26 mouse cellular contexts compared by ENCODE assay signal in the genomic region with DNA sequence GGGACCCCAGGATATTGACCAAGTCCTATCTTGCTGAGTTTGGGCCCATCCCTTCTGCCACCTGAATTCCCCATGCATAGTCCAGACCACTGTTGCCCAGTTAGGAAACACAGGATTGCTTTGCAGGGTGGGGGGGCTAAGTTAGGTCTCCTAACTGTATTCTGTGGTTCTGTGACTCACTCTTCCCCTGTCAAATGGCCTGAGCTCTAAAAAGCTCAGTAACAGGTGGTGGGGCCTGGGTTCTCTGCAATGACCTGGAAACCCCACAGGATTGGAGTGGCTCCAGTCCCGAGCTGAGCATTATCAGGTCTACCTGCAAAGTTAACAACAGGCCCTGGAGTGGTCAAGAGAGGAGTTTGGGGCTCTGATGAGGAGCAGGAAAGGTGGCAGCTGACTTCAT. TPM values are rescaled to one million over a fixed set of nuclear protein-coding genes. Genes with fewer than 3 reads are reported as not detected.
DNase-seq lines count a peak whose midpoint lies in the region; ATAC-seq lines count a peak whose summit lies in the region.
"Had no signal": no experiment of that assay in that cellular context is flagged by ENCODE, and none has a peak within 500 bp of the region (broad histone marks: within the 10 kb centered on the region; RNA-seq: fewer than 3 reads in every experiment).

No protein-coding gene starts in this region.

- H3K4me2 ChIP-seq in lung, embryonic 16.5 days (ENCODE audit: low read depth, low read length): no peak overlapping the region
- H3K4me2 ChIP-seq: hindbrain, embryonic 13.5 days; kidney, embryonic 15.5 days; limb, embryonic 12.5 days; liver, embryonic 15.5 days; midbrain, embryonic 11.5 days; neural tube, embryonic 12.5 days had no signal

- no peak for ATAC-seq in lung, embryonic 16.5 days (ENCODE audit: low read depth)
- ATAC-seq: forebrain, embryonic 16.5 days; midbrain, embryonic 16.5 days had no signal

- no peaks in the 10 kb centered on the region for H3K27me3 ChIP-seq in heart, embryonic 10.5 days (ENCODE audit: insufficient read depth, poor library complexity, severe bottlenecking)
- H3K27me3 ChIP-seq in lung, embryonic 16.5 days (ENCODE audit: control insufficient read depth, insufficient read depth, low read depth, low read length): no peaks in the 10 kb centered on the region
- H3K27me3 ChIP-seq in embryonic facial prominence, embryonic 10.5 days (replicated peaks; ENCODE audit: low read depth, poor library complexity, severe bottlenecking): no peaks in the 10 kb centered on the region
- H3K27me3 ChIP-seq: hindbrain, embryonic 13.5 days; kidney, embryonic 15.5 days; limb, embryonic 12.5 days; liver, embryonic 15.5 days; neural tube, embryonic 12.5 days had no signal

- H3K4me1 ChIP-seq in heart, embryonic 10.5 days: peaks cover 27% of the 10 kb centered on the region
- H3K4me1 ChIP-seq in lung, embryonic 16.5 days (replicated peaks; ENCODE audit: control insufficient read depth, insufficient read depth, low read length): peaks cover 19% of the 10 kb centered on the region
- H3K4me1 ChIP-seq in embryonic facial prominence, embryonic 10.5 days: peaks cover 18% of the 10 kb centered on the region
- H3K4me1 ChIP-seq: hindbrain, embryonic 13.5 days; kidney, embryonic 15.5 days; liver, embryonic 15.5 days; neural tube, embryonic 12.5 days had no signal

- H3K4me3 ChIP-seq in heart, embryonic 10.5 days: no peak overlapping the region
- H3K4me3 ChIP-seq in lung, embryonic 16.5 days (ENCODE audit: low read length): no peak overlapping the region
- no peak overlapping the region for H3K4me3 ChIP-seq in embryonic facial prominence, embryonic 10.5 days
- H3K4me3 ChIP-seq: forebrain, embryonic 10.5 days; gastrocnemius, adult 2 months; hindbrain, embryonic 13.5 days; kidney, embryonic 15.5 days; limb, embryonic 12.5 days; liver, embryonic 15.5 days; neural tube, embryonic 12.5 days had no signal

- intact Hi-C loops in heart, postnatal 25 days (cut with DNase I): no loop called here
- intact Hi-C loops in left cerebral cortex, postnatal 10 days (cut with DNase I): no loop called here

- 42% methylated on average over 1 of the region's 1 CpGs for WGBS in heart, embryonic 10.5 days
- 50% methylated on average over 1 of the region's 1 CpGs for WGBS in lung, embryonic 16.5 days
- 59% methylated on average over 1 of the region's 1 CpGs for WGBS in embryonic facial prominence, embryonic 10.5 days

- H3K9ac ChIP-seq in lung, embryonic 16.5 days (ENCODE audit: low read length): no peak overlapping the region
- H3K9ac ChIP-seq: hindbrain, embryonic 13.5 days; kidney, embryonic 15.5 days; limb, embryonic 12.5 days; liver, embryonic 15.5 days; neural tube, embryonic 12.5 days had no signal

- no peaks in the 10 kb centered on the region for H3K9me3 ChIP-seq in heart, embryonic 10.5 days
- H3K9me3 ChIP-seq in lung, embryonic 16.5 days (ENCODE audit: control insufficient read depth, low read length): no peaks in the 10 kb centered on the region
- no peaks in the 10 kb centered on the region for H3K9me3 ChIP-seq in embryonic facial prominence, embryonic 10.5 days
- H3K9me3 ChIP-seq: forebrain, embryonic 10.5 days; hindbrain, embryonic 13.5 days; kidney, embryonic 15.5 days; limb, embryonic 12.5 days; liver, embryonic 15.5 days; neural tube, embryonic 12.5 days had no signal

- peak overlapping the region; percentile 6; the same call in 1 of the 2 replicates for H3K27ac ChIP-seq in heart, embryonic 10.5 days
- peak overlapping the region; percentile 61 for H3K27ac ChIP-seq in lung, embryonic 16.5 days (ENCODE audit: low read length)
- H3K27ac ChIP-seq in embryonic facial prominence, embryonic 10.5 days (replicated peaks): peak overlapping the region; percentile 37; the same call in 1 of the 2 replicates
- H3K27ac ChIP-seq: forebrain, embryonic 10.5 days; gastrocnemius, adult 2 months; hindbrain, embryonic 13.5 days; kidney, embryonic 15.5 days; limb, embryonic 12.5 days; liver, embryonic 15.5 days; neural tube, embryonic 12.5 days had no signal

- no peaks in the 10 kb centered on the region for H3K36me3 ChIP-seq in heart, embryonic 10.5 days
- H3K36me3 ChIP-seq in lung, embryonic 16.5 days (ENCODE audit: control insufficient read depth, insufficient read depth, low read length): no peaks in the 10 kb centered on the region
- no peaks in the 10 kb centered on the region for H3K36me3 ChIP-seq in embryonic facial prominence, embryonic 10.5 days (replicated peaks)
- H3K36me3 ChIP-seq: forebrain, embryonic 10.5 days; hindbrain, embryonic 13.5 days; kidney, embryonic 15.5 days; limb, embryonic 12.5 days; liver, embryonic 15.5 days; neural tube, embryonic 12.5 days had no signal

- no peak for DNase-seq in heart, embryonic 10.5 days (ENCODE audit: low spot score)
- DNase-seq in heart, postnatal 25 days (ENCODE audit: low spot score): no peak
- DNase-seq in lung, postnatal 14 days: no peak
- no peak for DNase-seq in embryonic facial prominence, embryonic 10.5 days (ENCODE audit: low spot score)
- no peak for DNase-seq in left cerebral cortex, postnatal 10 days (ENCODE audit: extremely low spot score in 1 of 2, low spot score in 2 of 2)
- no peak for DNase-seq in c-Kit-positive CD71-positive TER-119-positive erythroid progenitor cells, embryonic 14.5 days (ENCODE audit: low spot score)
- DNase-seq: adrenal gland, adult 8-10 months; cerebellum, adult 8-10 months; cerebellum, postnatal 25 days; gastrocnemius, adult 2 months; heart, postnatal 4 days; kidney, adult 18-20 months; kidney, postnatal 25 days; right cerebral cortex, adult 18-20 months; spleen, adult 18-20 months; thymus, postnatal 14 days had no signal

RNA-seq across cellular contexts. Expression of gene Mylk, which starts 47.5 kb away (rescaled TPM):
- 3.6 and 3.7 TPM in 2 replicates for polyA plus RNA-seq in heart, embryonic 10.5 days (2016; fragmentation: Nextera tagmentation; extraction: Ambion mirVana)
- 10 to 100 TPM; 29.2 to 42.1 TPM for total RNA-seq in heart, postnatal 25 days (2021)
- polyA plus RNA-seq in lung, embryonic 16.5 days (2015; fragmentation: Nextera tagmentation; extraction: Ambion mirVana): 141 and 144 TPM in 2 replicates
- 3.0 and 3.5 TPM in 2 replicates for polyA plus RNA-seq in embryonic facial prominence, embryonic 10.5 days (2016; fragmentation: Nextera tagmentation; extraction: Ambion mirVana)
- total RNA-seq in left cerebral cortex, postnatal 10 days (2021): 1 to 10 TPM; 8.2 to 8.5 TPM

Comparison
In these comparisons a context has a peak if more than half of its experiments do, and no peak if none do; other contexts are left out.
1. H3K27ac ChIP-seq: peak in every context shown above with its lines; median percentile 61 in lung, embryonic 16.5 days; 37 in embryonic facial prominence, embryonic 10.5 days; 6 in heart, embryonic 10.5 days.
2. RNA of gene Mylk, which starts 47.5 kb away (polyA plus RNA-seq): 141 to 144 TPM in lung, embryonic 16.5 days; 3.6 to 3.7 TPM in heart, embryonic 10.5 days and 3.0 to 3.5 TPM in embryonic facial prominence, embryonic 10.5 days; every median in the first group is over 10 times any median in the second.